Mouse (Mus musculus): ENCODE results near the gene Tlk1. TPM values are rescaled to one million over a fixed set of nuclear protein-coding genes. Genes with fewer than 3 reads are reported as not detected.

The Tlk1 gene
- polyA plus RNA-seq, 1 experiment, result 9.4 TPM

DNA sequence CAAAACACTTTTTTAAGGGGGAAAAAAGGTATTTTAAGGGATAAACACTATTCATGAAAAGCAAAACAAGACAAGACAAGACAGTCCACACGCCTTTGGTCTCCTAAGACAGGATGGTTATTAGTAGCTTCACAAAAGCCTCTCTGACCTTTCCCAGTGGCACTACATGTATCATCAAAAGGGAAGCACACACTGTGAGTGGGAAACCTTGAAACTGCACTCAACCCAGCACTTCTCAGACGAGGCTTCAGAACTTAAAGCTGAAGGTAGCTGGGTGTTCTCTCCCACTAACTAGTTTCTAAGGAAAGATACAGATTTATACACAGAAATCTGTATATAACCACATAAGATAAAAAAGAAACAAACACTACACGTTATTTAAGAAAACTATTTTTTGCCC is 8.6 kb downstream of the Tlk1 start:
- no peak for TF ChIP-seq USF1 (IDR thresholded peaks at IDR 0.05; ENCODE audit: low read depth)
- no peak for TF ChIP-seq POLR2A (IDR thresholded peaks at IDR 0.05; ENCODE audit: insufficient read length, low read depth)
- TF ChIP-seq CEBPB (IDR thresholded peaks at IDR 0.05; ENCODE audit: insufficient read depth, poor library complexity, severe bottlenecking), result no peak
- no peak for TF ChIP-seq TCF3 (IDR thresholded peaks at IDR 0.05; ENCODE audit: insufficient read length, low read depth)
- no peak for TF ChIP-seq MYOD1 (IDR thresholded peaks at IDR 0.05; ENCODE audit: control insufficient read depth in 1 of 3, insufficient read length in 2 of 3, low read depth in 2 of 3)
- no peak for TF ChIP-seq SRF (IDR thresholded peaks at IDR 0.05; ENCODE audit: control insufficient read depth, insufficient read length, low read depth)
- TF ChIP-seq REST (IDR thresholded peaks at IDR 0.05; ENCODE audit: insufficient read depth, insufficient read length), result no peak
- no peak for TF ChIP-seq MYOG (IDR thresholded peaks at IDR 0.05; ENCODE audit: control insufficient read depth in 1 of 3, insufficient read depth in 1 of 3, insufficient read length in 2 of 3, low read depth in 2 of 3)
- no peak for TF ChIP-seq POLR2AphosphoS2 (IDR thresholded peaks at IDR 0.05; ENCODE audit: insufficient read length, low read depth)
- no peak for TF ChIP-seq E2F4 (IDR thresholded peaks at IDR 0.05; ENCODE audit: insufficient read depth)
- no peak for TF ChIP-seq MAX (IDR thresholded peaks at IDR 0.05; ENCODE audit: low read depth)
- no peak for TF ChIP-seq TCF12 (IDR thresholded peaks at IDR 0.05; ENCODE audit: insufficient read depth, poor library complexity, severe bottlenecking)

DNA sequence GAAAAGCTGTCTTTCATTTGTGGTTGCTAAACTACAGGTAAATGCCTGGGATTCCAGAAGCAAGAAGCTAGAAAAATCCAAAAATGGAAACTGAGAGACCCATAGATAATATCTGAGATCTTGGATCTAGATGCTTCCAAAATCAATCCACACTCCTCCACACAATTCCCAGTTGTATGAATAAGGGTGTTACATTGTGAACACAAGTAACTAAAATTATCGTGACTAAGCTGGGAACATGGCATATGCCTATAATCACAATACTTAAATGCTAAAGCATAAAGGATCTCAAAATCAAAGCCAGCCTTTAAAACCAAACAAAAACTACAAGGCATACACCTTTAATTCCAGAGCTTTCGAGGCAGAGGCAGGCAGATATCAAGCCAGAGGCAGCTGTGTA is 9.5 kb downstream of the Tlk1 start:
- Histone ChIP-seq H3K36me3 (ENCODE audit: control insufficient read depth, insufficient read depth) (no peaks in the 10 kb centered on the region), H3K27me3 (ENCODE audit: control insufficient read depth, insufficient read depth, insufficient read length) (no peaks in the 10 kb centered on the region), H3K4me3 (no peak overlapping the region), H3ac (ENCODE audit: control insufficient read depth, insufficient read length) (no peak overlapping the region), H3K4me2 (ENCODE audit: low read depth) (no peak overlapping the region), H3K79me2 (ENCODE audit: control insufficient read depth, insufficient read depth) (peaks cover 97% of the 10 kb centered on the region)
- TF ChIP-seq POLR2AphosphoS2 (IDR thresholded peaks at IDR 0.05; ENCODE audit: insufficient read length, low read depth) (no peak), MYOD1 (IDR thresholded peaks at IDR 0.05; ENCODE audit: control insufficient read depth in 1 of 3, insufficient read length in 2 of 3, low read depth in 2 of 3) (no peak), MAX (IDR thresholded peaks at IDR 0.05; ENCODE audit: low read depth) (no peak), TCF12 (IDR thresholded peaks at IDR 0.05; ENCODE audit: insufficient read depth, poor library complexity, severe bottlenecking) (no peak), SRF (IDR thresholded peaks at IDR 0.05; ENCODE audit: control insufficient read depth, insufficient read length, low read depth) (no peak), TCF3 (IDR thresholded peaks at IDR 0.05; ENCODE audit: insufficient read length, low read depth) (no peak), POLR2A (IDR thresholded peaks at IDR 0.05; ENCODE audit: insufficient read length, low read depth) (no peak), E2F4 (IDR thresholded peaks at IDR 0.05; ENCODE audit: insufficient read depth) (no peak), MYOG (IDR thresholded peaks at IDR 0.05; ENCODE audit: control insufficient read depth in 1 of 3, insufficient read depth in 1 of 3, insufficient read length in 2 of 3, low read depth in 2 of 3) (no peak), USF1 (IDR thresholded peaks at IDR 0.05; ENCODE audit: low read depth) (no peak), REST (IDR thresholded peaks at IDR 0.05; ENCODE audit: insufficient read depth, insufficient read length) (no peak), CEBPB (IDR thresholded peaks at IDR 0.05; ENCODE audit: insufficient read depth, poor library complexity, severe bottlenecking) (no peak)

More for the DNA sequence above, 8.6 kb downstream of the Tlk1 start:
- Histone ChIP-seq H3K4me2 (ENCODE audit: low read depth) (no peak overlapping the region), H3K27me3 (ENCODE audit: control insufficient read depth, insufficient read depth, insufficient read length) (no peaks in the 10 kb centered on the region), H3K36me3 (ENCODE audit: control insufficient read depth, insufficient read depth) (no peaks in the 10 kb centered on the region), H3K4me3 (no peak overlapping the region), H3ac (ENCODE audit: control insufficient read depth, insufficient read length) (no peak overlapping the region), H3K79me2 (ENCODE audit: control insufficient read depth, insufficient read depth) (peaks cover 97% of the 10 kb centered on the region)

DNA sequence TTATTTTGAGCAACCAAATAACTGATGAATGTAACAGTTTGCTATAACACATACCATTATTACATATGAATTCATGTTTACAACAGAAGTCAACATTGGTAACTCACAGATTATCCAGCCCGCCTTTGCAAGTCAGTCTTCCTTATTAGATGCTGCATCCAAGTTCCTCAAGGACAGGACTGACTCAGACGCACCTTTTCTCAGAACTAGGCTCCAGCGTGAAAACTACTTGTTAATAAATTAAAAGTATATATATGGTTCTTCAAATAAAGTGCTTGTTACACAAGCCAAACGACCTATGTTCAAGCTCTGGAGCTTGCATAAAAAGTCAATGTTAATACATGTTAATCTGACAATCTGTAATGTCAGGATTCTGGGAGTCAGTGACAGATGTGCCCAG is 11.9 kb downstream of the Tlk1 start:
- Histone ChIP-seq H3K4me2 (ENCODE audit: low read depth) (no peak overlapping the region), H3K36me3 (ENCODE audit: control insufficient read depth, insufficient read depth) (no peaks in the 10 kb centered on the region), H3K27me3 (ENCODE audit: control insufficient read depth, insufficient read depth, insufficient read length) (no peaks in the 10 kb centered on the region), H3K79me2 (ENCODE audit: control insufficient read depth, insufficient read depth) (peaks cover 97% of the 10 kb centered on the region), H3ac (ENCODE audit: control insufficient read depth, insufficient read length) (no peak overlapping the region), H3K4me3 (no peak overlapping the region)
- TF ChIP-seq USF1 (IDR thresholded peaks at IDR 0.05; ENCODE audit: low read depth) (no peak), TCF12 (IDR thresholded peaks at IDR 0.05; ENCODE audit: insufficient read depth, poor library complexity, severe bottlenecking) (no peak), MYOG (IDR thresholded peaks at IDR 0.05; ENCODE audit: control insufficient read depth in 1 of 3, insufficient read depth in 1 of 3, insufficient read length in 2 of 3, low read depth in 2 of 3) (no peak), REST (IDR thresholded peaks at IDR 0.05; ENCODE audit: insufficient read depth, insufficient read length) (no peak), MAX (IDR thresholded peaks at IDR 0.05; ENCODE audit: low read depth) (no peak), TCF3 (IDR thresholded peaks at IDR 0.05; ENCODE audit: insufficient read length, low read depth) (no peak), CEBPB (IDR thresholded peaks at IDR 0.05; ENCODE audit: insufficient read depth, poor library complexity, severe bottlenecking) (no peak), SRF (IDR thresholded peaks at IDR 0.05; ENCODE audit: control insufficient read depth, insufficient read length, low read depth) (no peak), E2F4 (IDR thresholded peaks at IDR 0.05; ENCODE audit: insufficient read depth) (no peak), MYOD1 (IDR thresholded peaks at IDR 0.05; ENCODE audit: control insufficient read depth in 1 of 3, insufficient read length in 2 of 3, low read depth in 2 of 3) (no peak), POLR2AphosphoS2 (IDR thresholded peaks at IDR 0.05; ENCODE audit: insufficient read length, low read depth) (no peak), POLR2A (IDR thresholded peaks at IDR 0.05; ENCODE audit: insufficient read length, low read depth) (no peak)

DNA sequence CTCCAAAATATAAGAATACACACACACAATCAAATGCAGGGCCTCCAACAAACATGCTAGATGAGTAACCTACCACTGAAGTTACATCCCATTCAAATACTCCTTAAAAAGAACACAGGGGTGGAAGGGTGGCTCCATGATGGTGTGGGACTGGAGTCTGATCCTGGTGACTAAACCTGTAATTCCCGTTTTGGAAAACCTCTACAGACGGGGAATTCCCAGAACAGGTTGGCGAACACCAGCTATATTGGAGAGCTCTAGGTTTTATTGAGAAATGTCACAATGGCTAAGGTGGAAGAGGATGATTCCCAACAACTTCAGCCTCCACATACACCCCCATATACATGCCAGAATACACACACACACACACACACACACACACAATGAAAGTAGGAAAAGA is 14.1 kb downstream of the Tlk1 start:
- Histone ChIP-seq H3K4me2 (ENCODE audit: low read depth) (no peak overlapping the region), H3K36me3 (ENCODE audit: control insufficient read depth, insufficient read depth) (no peaks in the 10 kb centered on the region), H3K4me3 (no peak overlapping the region), H3K27me3 (ENCODE audit: control insufficient read depth, insufficient read depth, insufficient read length) (no peaks in the 10 kb centered on the region), H3ac (ENCODE audit: control insufficient read depth, insufficient read length) (no peak overlapping the region), H3K79me2 (ENCODE audit: control insufficient read depth, insufficient read depth) (peaks cover 97% of the 10 kb centered on the region)
- TF ChIP-seq MYOD1 (IDR thresholded peaks at IDR 0.05; ENCODE audit: control insufficient read depth in 1 of 3, insufficient read length in 2 of 3, low read depth in 2 of 3) (no peak), POLR2A (IDR thresholded peaks at IDR 0.05; ENCODE audit: insufficient read length, low read depth) (no peak), USF1 (IDR thresholded peaks at IDR 0.05; ENCODE audit: low read depth) (no peak), MYOG (IDR thresholded peaks at IDR 0.05; ENCODE audit: control insufficient read depth in 1 of 3, insufficient read depth in 1 of 3, insufficient read length in 2 of 3, low read depth in 2 of 3) (no peak), TCF12 (IDR thresholded peaks at IDR 0.05; ENCODE audit: insufficient read depth, poor library complexity, severe bottlenecking) (no peak), SRF (IDR thresholded peaks at IDR 0.05; ENCODE audit: control insufficient read depth, insufficient read length, low read depth) (no peak)

Data from myocyte (in vitro differentiated cells).